Mouse (Mus musculus) left cerebral cortex, adult 9 months (tissue): ENCODE results near the gene Gm16223.

Experiments used
- DNase-seq, 2 experiments: peaks; one replicate each; pipeline ENCODE4 v3.0.0; 2022; ENCODE audit warnings: low spot score in 2 of 2

The Gm16223 gene

DNA sequence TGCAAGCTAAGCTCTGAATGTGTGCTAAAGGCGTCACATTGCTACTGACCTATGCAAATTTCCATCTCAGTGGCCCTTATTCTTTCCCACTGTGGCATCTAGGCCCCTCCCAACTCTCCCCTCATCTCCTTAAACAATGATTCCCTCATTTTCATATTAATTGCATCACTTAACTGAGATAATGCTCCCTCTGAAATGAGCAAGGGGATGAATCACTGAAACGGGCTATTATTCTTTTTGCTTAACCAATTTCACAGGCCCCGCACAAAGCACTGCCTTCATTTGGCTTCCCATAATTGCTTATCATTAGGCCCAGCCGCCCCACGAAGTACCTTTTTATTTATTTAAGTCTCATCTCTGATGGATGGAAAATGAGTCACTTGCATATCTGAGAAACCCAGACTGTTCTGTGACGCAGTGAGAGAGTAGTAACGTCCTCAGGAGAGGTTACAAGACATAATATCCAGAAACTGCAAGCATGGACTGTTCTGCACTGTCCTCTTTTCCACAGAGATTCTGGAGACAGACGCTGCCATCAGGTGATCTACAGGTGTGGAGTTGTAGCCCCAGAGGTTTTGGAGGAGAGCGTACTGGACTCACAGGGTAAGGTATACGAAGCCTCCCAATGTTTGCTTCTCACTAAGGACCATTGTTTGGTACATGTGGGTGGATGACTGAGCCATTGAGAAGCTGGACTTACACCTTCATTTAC is at the start of gene Gm16223:
Gene Gm16223 (plus strand): TSS at position 485 of the 712 bp plus-strand sequence.
- DNase-seq, result no peak

DNA sequence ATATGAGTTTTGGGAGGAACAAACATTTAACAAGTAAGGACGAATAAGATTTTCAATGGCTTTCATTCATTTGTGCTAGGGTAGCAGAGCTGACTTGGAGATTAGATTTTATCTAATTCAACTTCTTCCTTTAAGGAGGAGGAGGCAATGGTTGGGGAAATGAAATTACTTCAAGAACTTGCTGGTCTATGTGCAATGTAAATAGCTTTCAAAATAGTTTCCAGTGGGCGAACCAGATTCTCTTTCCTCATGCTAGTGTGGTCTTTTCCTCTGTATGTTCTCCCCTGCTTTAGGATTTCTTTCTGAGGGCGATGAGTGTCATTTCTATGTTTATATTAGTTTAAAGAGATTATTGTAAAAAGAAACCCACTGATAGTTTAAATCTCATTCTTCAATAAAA is 45.7 kb upstream of the Gm16223 start:
- DNase-seq, result no peak

DNA sequence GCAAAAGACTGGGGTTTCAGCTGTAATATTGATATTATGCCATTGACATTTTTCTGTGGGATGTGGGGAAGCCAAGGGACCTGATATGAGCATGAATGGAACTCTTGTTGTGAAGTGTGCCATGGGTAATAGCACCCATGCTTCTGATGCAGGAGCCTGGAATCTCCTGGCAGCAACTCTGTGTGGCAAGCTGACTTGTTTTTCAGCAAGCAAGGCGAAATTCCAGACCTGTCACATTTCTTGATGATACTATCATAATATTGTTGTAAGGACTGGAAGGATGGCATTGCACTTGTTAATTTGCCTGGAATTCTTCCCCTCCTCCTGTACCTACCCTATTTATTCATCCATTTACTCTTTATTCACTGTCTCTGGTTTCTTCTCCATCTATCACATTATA is 44.2 kb upstream of the Gm16223 start:
- no peak for DNase-seq

DNA sequence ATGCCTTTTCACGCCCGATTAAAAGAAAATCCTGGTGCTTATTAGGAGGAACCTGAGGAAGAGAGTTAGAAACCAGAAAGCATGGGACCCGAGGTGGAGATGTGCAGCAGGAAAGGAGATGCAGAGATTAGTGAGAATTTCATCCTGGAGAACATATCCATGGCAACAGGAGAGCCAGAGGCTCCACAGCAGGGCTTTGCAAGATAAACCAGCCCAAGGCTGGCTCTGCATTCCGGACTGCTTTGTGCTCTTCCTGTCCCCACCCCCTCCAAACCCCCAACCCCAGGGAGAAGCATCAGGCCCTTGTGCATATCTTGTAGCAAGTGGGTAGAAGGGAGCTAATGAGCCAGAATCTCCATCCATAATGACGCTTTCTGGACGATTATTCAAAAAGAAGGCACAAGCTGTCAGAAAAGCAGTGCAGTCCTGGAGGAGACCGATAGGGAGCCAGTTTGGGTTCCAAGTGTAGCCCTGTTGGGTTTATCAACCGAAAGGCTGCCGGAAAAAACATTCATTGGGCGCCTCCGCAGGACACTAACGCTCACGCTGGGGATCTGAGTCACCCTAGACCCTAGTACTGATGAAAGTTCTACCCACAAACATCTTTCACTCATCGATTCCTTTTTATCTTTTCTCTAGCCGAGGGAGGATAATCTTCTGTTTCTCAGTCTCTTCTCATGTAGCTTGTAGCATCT is 31.2 kb upstream of the Gm16223 start:
- no peak for DNase-seq

DNA sequence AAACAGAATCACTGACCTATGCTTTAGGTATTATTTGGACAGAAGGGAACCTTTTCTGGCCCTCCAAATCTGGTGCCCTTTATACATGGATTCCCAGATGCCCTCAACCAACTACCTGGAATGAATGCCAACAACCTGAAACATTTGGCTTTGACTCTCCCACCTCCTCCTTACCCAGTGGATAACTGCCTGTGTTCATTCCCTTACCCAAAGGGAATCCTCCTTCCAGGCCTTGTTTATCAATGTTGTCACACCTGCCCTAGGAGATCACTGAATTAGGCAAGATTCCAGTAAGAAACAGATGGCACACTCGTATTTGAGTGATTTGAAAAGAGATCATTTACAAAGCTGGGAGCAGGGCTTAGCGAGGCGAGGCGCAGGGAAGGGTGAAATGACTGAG is 13.1 kb upstream of the Gm16223 start:
- DNase-seq, result no peak

DNA sequence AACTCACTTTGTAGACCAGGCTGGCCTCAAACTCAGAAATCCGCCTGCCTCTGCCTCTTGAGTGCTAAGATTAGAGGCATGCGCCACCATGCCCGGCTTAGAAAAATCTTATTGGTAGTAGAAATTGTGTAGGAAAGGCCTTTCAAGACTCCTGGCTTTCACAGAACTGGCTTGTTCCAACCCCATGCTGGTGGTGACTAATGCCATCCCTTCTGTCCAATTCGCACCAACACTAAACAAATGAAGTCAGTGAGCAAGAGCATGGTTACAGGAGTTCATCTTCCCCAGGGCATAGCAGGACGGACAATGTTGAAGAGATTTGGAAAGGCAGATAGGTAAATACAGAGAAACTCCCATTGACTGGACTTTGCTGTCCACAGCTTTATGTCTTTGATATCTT is 12.6 kb upstream of the Gm16223 start:
- DNase-seq, result no peak

DNA sequence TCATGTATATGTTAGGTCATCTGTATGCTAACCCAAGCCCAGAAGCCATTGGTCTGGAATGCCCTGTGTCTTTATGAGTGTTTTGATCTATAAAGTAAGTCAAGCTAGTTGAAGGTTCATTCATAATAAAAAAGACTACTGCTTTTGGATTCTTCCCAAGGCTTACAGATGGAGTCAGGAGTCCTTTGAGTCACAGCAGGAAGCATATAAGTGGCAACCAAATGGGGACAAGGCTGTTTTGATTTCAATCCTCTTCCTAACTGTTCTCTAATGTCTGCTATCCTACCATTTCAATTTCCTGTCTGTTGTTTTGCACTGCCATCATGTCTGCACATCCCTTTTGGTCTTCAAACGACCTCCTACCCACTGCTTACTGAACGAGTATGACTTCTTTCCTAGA is 2.7 kb upstream of the Gm16223 start:
- no peak for DNase-seq

DNA sequence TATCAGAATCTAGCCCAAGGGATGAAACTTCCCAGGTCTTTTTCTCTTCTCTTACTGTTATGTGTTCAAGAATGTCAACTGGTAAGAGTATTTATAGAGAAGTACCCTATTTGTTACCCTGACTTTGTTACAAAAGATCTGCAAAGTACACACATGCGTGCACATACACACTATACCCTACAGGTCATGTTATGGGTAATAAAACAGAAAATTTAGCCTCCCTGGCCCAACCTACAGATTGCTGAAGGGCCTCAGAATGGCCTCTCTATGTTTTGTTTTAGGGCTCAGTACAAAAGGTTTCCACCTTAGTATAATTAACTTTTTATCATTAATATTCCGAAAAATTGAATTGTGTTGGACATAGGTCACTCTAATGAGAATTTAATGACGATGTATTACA is 685 bp upstream of the Gm16223 start:
- no peak for DNase-seq

DNA sequence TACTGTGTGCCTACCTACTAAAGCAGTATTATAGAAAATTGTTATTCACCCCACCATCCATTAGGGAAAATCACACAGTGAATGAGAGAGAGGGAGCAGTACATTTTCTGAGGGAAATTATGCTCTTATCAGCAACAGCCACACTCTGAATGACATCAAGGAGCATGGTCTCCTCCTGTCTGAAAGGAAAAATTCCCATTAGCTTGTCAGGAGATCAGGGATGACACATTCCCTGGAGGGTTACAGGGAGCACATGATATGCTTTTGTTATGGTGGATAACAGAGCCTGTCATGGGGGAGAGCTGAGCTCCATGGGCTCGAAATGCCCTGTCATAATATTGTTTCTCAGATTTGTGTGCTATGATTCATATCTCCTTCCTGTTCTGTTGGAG is 424 bp downstream of the Gm16223 start:
- DNase-seq, result no peak

DNA sequence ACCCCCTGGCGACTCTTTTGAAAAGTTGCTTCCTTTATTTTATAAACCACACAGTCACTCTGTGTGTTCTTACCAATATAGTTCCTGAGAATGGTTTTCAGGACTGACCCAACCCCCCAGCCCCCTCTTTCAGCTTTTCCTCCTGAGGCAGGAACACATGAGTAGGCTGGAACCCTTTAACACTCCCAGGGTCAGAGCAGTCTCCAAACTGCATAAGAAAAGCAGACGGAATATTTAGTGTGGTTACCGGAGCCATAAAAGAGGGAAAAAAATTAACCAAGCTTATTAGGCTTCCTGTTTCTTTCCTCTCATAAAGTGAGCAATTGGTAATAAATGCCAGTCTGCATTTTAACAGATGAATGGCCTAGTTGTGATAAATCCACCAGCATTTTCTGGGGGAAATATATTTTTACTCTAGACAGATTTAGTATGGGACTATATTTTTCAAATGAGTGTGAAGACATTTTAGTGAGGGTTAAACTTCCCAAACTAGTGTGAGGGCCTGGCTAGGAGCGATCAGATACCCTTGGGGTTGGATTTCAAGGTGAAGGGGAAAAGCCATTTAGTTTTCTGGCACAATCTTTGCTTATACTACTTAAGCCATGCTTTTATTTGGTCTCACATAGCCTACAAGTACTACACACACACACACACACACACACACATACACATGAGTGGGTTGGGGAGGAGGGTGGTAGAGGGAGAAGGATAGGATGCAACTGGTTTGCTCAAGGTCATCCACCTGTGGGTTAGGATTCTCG is 49.0 kb downstream of the Gm16223 start:
- DNase-seq, result no peak

DNA sequence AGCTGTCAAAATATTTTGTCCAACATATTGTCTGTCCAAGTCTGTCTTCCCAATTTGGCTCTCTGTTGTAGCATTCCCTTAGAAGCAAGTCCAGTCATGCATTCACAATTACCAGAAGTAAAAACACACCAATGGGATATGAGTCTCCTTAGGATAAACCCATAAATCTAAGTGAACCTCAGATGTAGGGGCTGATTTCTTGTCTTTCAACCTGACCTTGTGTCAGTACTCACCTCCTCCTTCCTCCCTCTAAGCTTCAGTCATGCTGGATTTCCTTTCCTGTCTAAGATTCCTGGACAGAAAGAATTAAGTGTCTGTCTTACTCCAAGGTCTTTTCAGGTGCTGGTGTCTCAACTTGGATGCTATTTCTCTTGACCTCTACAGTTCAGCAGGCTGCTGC is 57.8 kb downstream of the Gm16223 start:
- no peak for DNase-seq

DNA sequence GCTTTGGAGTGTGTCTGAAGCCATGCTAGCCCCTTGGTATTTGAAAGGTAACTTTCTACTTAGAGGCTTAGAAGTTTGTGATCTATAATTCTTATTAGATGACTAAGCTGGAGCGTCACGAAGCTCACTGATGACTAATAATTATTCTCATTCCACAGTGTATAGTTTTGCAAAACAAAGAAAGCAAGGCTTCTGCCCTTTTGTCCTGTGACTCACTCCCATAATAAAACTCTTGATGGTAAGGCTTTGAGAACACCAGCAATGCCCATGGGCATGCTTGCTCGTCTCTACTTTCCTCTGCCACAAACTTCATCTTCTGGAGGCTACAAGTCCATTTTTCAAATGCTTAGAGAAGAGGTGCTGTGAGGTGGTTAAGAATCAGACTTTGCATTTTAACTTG is 87.9 kb downstream of the Gm16223 start:
- no peak for DNase-seq

DNA sequence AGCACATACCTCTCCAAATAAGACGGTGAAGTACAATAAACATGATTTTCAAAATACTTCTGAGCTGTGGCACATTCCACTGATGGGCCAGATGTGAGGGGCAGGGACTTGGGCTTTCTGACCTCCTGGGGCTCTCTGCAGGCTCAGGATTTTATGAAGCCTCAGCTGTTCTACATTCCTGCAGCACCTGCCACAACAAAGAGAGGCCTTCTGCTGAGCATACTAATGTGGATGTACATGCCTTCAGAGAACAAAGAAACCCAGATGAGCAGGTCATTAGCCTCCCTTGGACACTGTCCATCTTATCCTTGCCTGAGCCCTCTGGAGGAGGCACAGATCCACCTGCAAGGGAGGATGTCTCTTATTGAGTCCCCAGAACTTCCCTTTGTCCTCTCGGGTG is 97.0 kb downstream of the Gm16223 start:
- DNase-seq, result no peak

DNA sequence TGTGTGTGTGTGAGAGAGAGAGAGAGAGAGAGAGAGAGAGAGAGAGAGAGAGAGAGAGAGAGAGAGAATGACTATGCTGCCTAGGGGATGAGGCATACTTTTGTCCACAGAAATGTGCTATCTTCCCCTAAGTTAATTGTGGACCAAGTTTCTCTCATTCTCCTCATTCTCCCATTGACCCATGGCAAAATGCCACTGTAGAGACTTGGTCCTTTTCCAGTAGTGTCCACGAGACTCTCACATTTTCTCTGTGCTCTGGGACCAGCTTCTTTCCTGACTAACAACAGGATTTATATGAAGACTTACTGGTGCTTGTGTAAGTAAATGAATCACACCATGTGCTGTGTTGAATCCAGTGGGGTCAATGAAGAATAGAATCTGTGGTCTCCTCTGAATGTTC is 98.6 kb downstream of the Gm16223 start:
- no peak for DNase-seq

DNA sequence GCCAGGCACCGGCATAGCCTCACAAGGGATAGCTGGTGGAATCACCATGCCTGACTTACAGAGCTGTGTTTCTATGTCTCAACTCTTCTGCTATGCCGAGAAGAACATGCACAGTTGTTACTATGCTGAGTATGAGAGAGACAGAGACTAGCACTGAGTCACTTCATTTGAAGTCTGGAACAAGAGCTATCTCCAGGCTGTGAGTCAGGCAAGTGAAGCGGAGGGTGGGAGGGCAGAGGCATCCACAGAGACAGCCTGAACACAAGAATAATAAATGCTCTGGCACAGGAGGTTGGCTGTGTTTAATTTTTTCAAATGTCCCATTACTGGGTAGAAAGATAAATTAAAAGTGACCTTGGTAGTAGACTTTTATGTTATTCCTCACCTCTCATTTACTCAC is 100.3 kb downstream of the Gm16223 start:
- DNase-seq, result peak in 1 of 2 experiments; percentile 42

DNA sequence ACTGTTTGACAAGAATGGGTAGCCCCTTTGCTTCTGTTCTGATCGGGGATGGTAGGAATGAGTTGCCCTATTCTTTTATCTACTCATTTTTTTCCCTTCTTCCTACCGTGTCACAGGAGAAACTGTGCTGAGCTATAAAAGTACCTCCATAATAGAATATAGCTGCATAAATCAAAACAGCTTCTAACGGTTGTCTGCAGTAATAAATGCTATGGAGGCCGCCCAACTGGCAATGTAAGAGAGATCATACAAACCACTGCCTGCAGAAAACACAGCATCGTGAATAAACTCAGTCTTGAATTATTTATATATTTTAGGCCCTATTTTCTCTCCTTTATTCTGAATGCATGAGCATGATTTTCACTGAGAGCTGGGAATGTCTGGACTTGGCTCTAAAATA is 101.0 kb downstream of the Gm16223 start:
- no peak for DNase-seq

DNA sequence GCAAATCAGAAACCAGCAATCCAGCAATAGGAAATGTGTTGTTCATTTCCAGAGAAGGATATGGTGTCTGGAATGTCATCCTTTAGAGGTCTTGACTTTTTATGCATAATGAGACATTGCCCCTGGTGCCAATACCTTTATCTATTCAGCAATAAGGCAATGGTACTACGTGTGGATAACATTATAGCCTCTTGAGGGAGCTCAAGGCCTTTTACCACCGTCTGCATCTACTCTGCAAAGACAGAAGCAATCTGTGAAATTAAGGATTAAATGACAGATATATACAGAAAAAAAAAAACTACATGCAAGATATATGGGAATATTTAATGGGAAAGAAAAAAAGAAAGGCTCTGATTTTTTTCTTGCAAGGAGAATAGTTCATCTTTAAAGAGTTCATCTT is 106.3 kb downstream of the Gm16223 start:
- DNase-seq, result peak in 1 of 2 experiments; percentile 39

DNA sequence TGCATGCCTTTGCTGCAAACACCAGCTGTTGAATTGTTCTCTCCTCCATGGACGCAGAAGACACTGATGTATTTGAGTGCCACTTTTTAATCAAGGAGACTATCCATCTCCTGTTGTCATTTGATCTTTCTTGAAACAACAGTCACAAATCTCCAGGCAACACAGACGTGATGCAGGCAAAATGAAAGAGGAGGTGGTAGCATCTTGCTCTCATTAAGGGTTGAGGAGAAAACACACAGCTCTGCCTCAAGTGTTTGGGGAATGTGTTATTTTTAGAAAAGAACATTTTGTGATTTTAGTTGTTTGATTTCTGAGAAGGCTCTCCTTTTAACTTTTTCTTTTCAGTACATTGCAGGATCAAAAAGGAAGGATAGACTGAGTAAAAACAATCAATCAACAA is 107.7 kb downstream of the Gm16223 start:
- no peak for DNase-seq

DNA sequence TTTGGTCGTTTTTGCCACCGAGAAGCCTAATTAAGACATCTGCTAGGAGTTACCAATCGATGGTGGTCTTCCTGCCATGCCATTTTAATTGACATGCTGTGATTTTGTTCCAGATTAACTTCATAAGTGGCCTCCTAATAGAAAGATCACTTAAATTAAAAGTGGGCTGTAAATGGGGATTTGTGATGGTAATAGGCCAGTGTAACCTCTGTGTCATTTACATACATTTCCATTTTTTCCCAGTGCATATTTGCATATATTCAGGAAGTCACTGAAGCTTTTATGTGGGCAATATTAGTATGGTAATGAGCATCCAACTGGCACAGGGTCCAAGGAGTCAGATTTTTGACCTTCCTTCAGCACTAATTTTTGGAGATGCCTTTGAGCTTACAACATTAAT is 130.7 kb downstream of the Gm16223 start:
- DNase-seq, result no peak

DNA sequence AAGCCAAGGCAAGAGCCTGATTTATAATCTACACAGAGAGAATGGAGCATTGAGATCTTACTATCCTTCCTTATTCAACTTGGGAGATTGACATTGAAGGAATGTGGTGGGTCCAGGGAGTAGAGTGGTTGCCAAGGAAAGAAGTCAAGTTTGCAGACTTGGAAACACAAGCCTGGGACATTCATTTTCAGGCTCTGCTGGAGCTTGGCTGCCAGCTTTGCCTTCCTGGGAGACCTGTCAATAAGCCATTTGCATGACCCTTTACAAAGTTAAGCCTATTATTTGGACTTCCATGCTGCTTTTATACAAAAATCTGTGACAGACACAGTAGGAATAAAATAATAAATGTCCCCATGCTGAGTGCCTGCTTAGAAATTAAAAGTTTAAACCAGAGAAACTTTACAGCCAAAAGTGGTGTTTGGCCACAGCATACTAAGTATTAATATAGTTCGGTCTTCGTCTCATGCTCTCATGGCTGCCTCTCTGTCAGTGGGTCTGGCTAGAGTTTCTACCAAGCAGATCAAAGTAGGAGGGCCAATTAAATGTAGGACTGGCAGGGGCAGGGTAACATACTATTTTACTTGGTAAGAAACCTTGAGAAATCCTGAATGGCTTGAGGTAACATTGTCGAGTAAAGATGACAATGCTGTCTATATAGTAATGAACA is 139.8 kb downstream of the Gm16223 start:
- DNase-seq, result no peak

DNA sequence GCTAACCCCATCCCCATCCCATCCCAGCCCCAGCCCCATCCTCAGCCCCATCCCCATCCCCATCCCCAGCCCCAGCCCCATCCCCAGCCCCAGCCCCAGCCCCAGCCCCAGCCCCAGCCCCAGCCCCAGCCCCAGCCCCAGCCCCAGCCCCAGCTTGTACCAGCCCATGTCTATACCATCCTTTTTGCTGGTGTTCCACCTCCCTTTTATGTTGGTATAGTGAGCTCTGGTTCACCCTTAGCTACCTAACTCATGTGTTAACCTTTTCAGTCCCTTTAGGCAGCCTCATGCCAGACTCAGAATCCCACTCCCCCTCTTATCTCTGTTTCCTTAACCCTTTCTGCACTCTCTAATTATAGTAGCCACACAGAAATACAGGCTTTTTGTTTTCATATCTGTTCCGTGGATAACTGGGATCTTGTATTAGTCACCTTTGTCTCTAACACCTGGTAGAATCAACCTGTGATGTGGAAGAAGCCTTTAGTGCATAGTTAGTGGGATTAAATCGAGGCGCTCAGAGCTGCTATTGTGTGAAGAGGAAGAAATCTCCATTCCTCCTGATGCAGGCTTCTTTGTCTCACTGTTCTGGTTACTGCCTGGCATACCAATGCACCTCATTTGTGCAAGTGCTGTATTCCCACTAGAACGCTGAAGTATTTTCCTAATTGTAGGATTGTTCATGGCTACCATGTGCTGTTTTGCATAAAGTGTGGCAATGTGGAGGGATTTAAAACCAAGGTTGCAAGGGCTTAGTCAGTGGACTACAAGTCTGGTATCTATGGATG is 144.0 kb downstream of the Gm16223 start:
- no peak for DNase-seq

DNA sequence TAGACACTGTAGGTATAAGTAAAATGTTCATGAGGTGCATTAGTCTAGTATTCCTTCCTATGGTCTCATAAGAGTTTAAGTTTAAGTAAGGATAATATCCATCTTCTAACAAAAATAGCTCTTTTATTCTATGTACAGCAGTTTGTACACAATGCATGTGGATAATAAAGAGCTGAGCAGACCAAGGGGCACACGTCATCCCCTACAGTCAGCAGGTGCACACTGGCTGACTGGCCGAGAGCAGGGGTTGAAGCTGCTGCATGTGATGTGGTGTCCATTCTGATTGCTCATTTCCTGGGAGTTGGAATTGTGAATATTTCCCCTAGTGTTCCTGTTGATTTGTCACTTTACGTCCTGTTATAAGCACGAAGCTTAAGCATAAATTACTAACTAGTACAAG is 144.6 kb downstream of the Gm16223 start:
- no peak for DNase-seq
